Mouse (Mus musculus): ENCODE results near the gene Tlk1. TPM values are rescaled to one million over a fixed set of nuclear protein-coding genes. Genes with fewer than 3 reads are reported as not detected.
"Not testable (repeated sequence)": the region's sequence is repeated elsewhere in the genome, so short reads cannot be mapped to it uniquely, and the experiment has no call there.

Tlk1 gene
- total and polyA plus RNA-seq, 3 experiments, result 13.1 to 37.6 (median 17.4) TPM

- Histone ChIP-seq H3K27me3 (replicated peaks) (no peaks in the 10 kb centered on the region), H3K4me1 (ENCODE audit: control insufficient read depth in 1 of 2, insufficient read depth in 2 of 2) (peaks cover 0 to 24% of the 10 kb centered on the region in 2 experiments; a peak in 1 of 4 replicates)
- dilution Hi-C loops (cut with MboI; ENCODE audit: extremely low pct_ligation_motif_present, extremely low pct_unique_long_range_greater_than_20kb, low sequenced_read_pairs), result no loop called here
These were observed 15.6 kb downstream of the Tlk1 start for GRCm38 (mm10) chr2:70809921-70810320.

DNA sequence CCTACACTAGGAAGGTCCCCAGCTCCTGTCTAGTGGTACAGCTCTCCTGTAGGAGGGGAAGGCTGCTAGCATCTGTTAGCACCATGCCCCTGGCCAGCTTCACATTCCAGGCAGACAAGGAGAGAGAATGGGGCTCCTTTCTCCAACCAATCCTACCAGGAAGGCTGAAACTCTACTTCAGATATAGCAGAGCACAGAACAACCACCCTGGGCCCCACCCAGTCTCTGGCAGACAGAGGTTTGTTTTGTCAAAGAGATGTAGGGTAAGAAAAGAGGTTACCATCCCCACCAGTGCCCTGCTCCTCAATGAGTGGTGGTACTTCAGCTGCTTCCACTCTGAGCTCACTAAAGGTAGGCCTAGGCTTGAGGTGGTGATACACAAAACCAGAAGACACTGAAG is 16.8 kb downstream of the Tlk1 start:
- DNase-seq (ENCODE audit: extremely low read depth), result no peak
- Histone ChIP-seq H3K4me1 (ENCODE audit: control insufficient read depth in 1 of 2, insufficient read depth in 2 of 2) (peaks cover 0 to 19% of the 10 kb centered on the region in 2 experiments; a peak in 1 of 4 replicates), H3K9me3 (replicated peaks; ENCODE audit: low read length) (peaks cover 3% of the 10 kb centered on the region), H3K4me3 (replicated peaks in 1 of 3; ENCODE audit: low read depth in 2 of 3, low read length in 2 of 3, poor library complexity in 1 of 3) (no peak overlapping the region), H3K27me3 (replicated peaks) (no peaks in the 10 kb centered on the region), H3K36me3 (replicated peaks in 1 of 2; ENCODE audit: control insufficient read depth in 1 of 2, insufficient read depth in 1 of 2, low read length in 1 of 2) (peaks cover 4 to 12% of the 10 kb centered on the region in 2 experiments), H3K79me2 (replicated peaks; ENCODE audit: control insufficient read depth, extremely low read depth, insufficient read depth, poor library complexity, severe bottlenecking) (peaks cover 57% of the 10 kb centered on the region), H3K4me2 (ENCODE audit: insufficient read depth, low read depth, poor library complexity, severe bottlenecking) (no peak overlapping the region), H3K27ac (ENCODE audit: insufficient read depth, low read depth) (no peak overlapping the region), H3K9ac (ENCODE audit: insufficient read depth, low read depth) (no peak overlapping the region)
- dilution Hi-C loops (cut with MboI; ENCODE audit: extremely low pct_ligation_motif_present, extremely low pct_unique_long_range_greater_than_20kb, low sequenced_read_pairs) (no loop called here), in situ Hi-C loops (cut with MboI; ENCODE audit: low pct_ligation_motif_present, low pct_unique_long_range_greater_than_20kb, low sequenced_read_pairs) (loop anchor here (25.0 kb wide), 1 partner anchor 96 kb away; no protein-coding TSS in a partner anchor)
- no peak for TF ChIP-seq TCF12 (IDR thresholded peaks at IDR 0.05; ENCODE audit: low read depth, low read length)
- no peak for TF ChIP-seq MYC (IDR thresholded peaks at IDR 0.05; ENCODE audit: low read depth, low read length)
- TF ChIP-seq NRF1 (IDR thresholded peaks at IDR 0.05; ENCODE audit: low read depth, low read length), result no peak
- TF ChIP-seq MAFK (IDR thresholded peaks at IDR 0.05; ENCODE audit: insufficient replicate concordance, low read length), result no peak
- no peak for TF ChIP-seq JUND (conservative IDR thresholded peaks at IDR 0.05; ENCODE audit: low read depth, low read length)
- no peak for TF ChIP-seq PAX5 (IDR thresholded peaks at IDR 0.05; ENCODE audit: low read length)
- TF ChIP-seq POLR2AphosphoS2 (IDR thresholded peaks at IDR 0.05; ENCODE audit: low read depth, low read length), result no peak
- TF ChIP-seq ZKSCAN1 (IDR thresholded peaks at IDR 0.05; ENCODE audit: borderline replicate concordance, low read depth, low read length), result no peak
- TF ChIP-seq HCFC1 (IDR thresholded peaks at IDR 0.05; ENCODE audit: low read depth, low read length), result no peak
- TF ChIP-seq MAZ (IDR thresholded peaks at IDR 0.05; ENCODE audit: low read depth, low read length), result no peak
- TF ChIP-seq NELFE (IDR thresholded peaks at IDR 0.05; ENCODE audit: low read depth, low read length), result no peak
- no peak for TF ChIP-seq USF2 (conservative IDR thresholded peaks at IDR 0.05; ENCODE audit: low read depth, low read length)
- TF ChIP-seq SMC3 (IDR thresholded peaks at IDR 0.05; ENCODE audit: low read depth, low read length), result no peak

More at GRCm38 (mm10) chr2:70809921-70810320, 15.6 kb downstream of the Tlk1 start:
- Histone ChIP-seq H3K4me2 (ENCODE audit: insufficient read depth, low read depth, poor library complexity, severe bottlenecking) (no peak overlapping the region), H3K4me3 (replicated peaks in 1 of 3; ENCODE audit: low read depth in 2 of 3, low read length in 2 of 3, poor library complexity in 1 of 3) (no peak overlapping the region), H3K9ac (ENCODE audit: insufficient read depth, low read depth) (no peak overlapping the region), H3K79me2 (replicated peaks; ENCODE audit: control insufficient read depth, extremely low read depth, insufficient read depth, poor library complexity, severe bottlenecking) (peaks cover 64% of the 10 kb centered on the region), H3K27ac (ENCODE audit: insufficient read depth, low read depth) (no peak overlapping the region; the same call in 1 of the 2 replicates), H3K9me3 (replicated peaks; ENCODE audit: low read length) (peaks cover 1% of the 10 kb centered on the region), H3K36me3 (replicated peaks in 1 of 2; ENCODE audit: control insufficient read depth in 1 of 2, insufficient read depth in 1 of 2, low read length in 1 of 2) (peaks cover under 1 to 10% of the 10 kb centered on the region in 2 experiments)
- no peak for DNase-seq (ENCODE audit: extremely low read depth)
- no peak for TF ChIP-seq MAX (IDR thresholded peaks at IDR 0.05; ENCODE audit: low read length)
- no peak for TF ChIP-seq TBP (conservative IDR thresholded peaks at IDR 0.05; ENCODE audit: low read depth, low read length)
- TF ChIP-seq POLR2A (IDR thresholded peaks at IDR 0.05; ENCODE audit: low read depth, low read length), result no peak
- TF ChIP-seq MAFK (IDR thresholded peaks at IDR 0.05; ENCODE audit: insufficient replicate concordance, low read length), result no peak
- no peak for TF ChIP-seq ZMIZ1 (IDR thresholded peaks at IDR 0.05; ENCODE audit: low read depth, low read length)
- no peak for TF ChIP-seq MAZ (IDR thresholded peaks at IDR 0.05; ENCODE audit: low read depth, low read length)
- no peak for TF ChIP-seq NELFE (IDR thresholded peaks at IDR 0.05; ENCODE audit: low read depth, low read length)
- no peak for TF ChIP-seq TCF12 (IDR thresholded peaks at IDR 0.05; ENCODE audit: low read depth, low read length)
- TF ChIP-seq KAT2A (IDR thresholded peaks at IDR 0.05; ENCODE audit: insufficient replicate concordance, low read length), result no peak
- no peak for TF ChIP-seq RAD21 (IDR thresholded peaks at IDR 0.05; ENCODE audit: low read depth, low read length)
- no peak for TF ChIP-seq ZNF384 (IDR thresholded peaks at IDR 0.05; ENCODE audit: low read depth, low read length)
- TF ChIP-seq MXI1 (IDR thresholded peaks at IDR 0.05; ENCODE audit: low read depth, low read length), result no peak
- no peak for TF ChIP-seq PAX5 (IDR thresholded peaks at IDR 0.05; ENCODE audit: low read length)
- TF ChIP-seq IRF4 (IDR thresholded peaks at IDR 0.05; ENCODE audit: low read depth, low read length), result no peak
- no peak for TF ChIP-seq GABPA (IDR thresholded peaks at IDR 0.05; ENCODE audit: insufficient replicate concordance, low read depth, low read length)
- TF ChIP-seq USF1 (IDR thresholded peaks at IDR 0.05; ENCODE audit: low read depth, low read length), result no peak
- no peak for TF ChIP-seq E2F4 (IDR thresholded peaks at IDR 0.05; ENCODE audit: insufficient replicate concordance, low read depth, low read length)
- in situ Hi-C loops (cut with MboI; ENCODE audit: low pct_ligation_motif_present, low pct_unique_long_range_greater_than_20kb, low sequenced_read_pairs), result loop anchor here (25.0 kb wide), 1 partner anchor 98 kb away; no protein-coding TSS in a partner anchor

DNA sequence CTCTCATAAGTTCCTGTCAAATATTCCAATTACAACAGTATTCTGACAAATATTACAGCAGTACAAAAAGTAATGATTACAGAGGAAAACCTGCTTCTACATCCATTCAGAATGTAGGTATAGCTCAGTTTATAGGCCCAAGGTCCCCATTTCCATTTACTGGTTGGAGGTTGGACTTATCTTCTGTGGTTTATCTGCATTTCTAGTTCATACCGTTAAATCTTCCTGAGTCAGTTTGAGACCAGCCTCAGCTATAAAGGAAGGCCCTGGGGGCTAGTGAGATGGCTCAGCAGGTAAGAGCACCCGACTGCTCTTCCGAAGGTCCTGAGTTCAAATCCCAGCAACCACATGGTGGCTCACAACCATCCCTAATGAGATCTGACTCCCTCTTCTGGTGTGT is 17.9 kb downstream of the Tlk1 start:
- H3K4me2 ChIP-seq (ENCODE audit: insufficient read depth, low read depth, poor library complexity, severe bottlenecking); H3K27me3 ChIP-seq (replicated peaks); H3K9ac ChIP-seq (ENCODE audit: insufficient read depth, low read depth); H3K4me3 ChIP-seq (replicated peaks in 1 of 3; ENCODE audit: low read depth in 2 of 3, low read length in 2 of 3, poor library complexity in 1 of 3); H3K9me3 ChIP-seq (replicated peaks; ENCODE audit: low read length); dilution Hi-C loops (cut with MboI; ENCODE audit: extremely low pct_ligation_motif_present, extremely low pct_unique_long_range_greater_than_20kb, low sequenced_read_pairs); DNase-seq (ENCODE audit: extremely low read depth); H3K27ac ChIP-seq (ENCODE audit: insufficient read depth, low read depth): not testable (repeated sequence)
- Histone ChIP-seq H3K36me3 (replicated peaks in 1 of 2; ENCODE audit: control insufficient read depth in 1 of 2, insufficient read depth in 1 of 2, low read length in 1 of 2) (peaks cover 6 to 16% of the 10 kb centered on the region in 2 experiments), H3K4me1 (ENCODE audit: control insufficient read depth in 1 of 2, insufficient read depth in 2 of 2) (peaks cover 0 to 19% of the 10 kb centered on the region in 2 experiments; a peak in 1 of 4 replicates), H3K79me2 (replicated peaks; ENCODE audit: control insufficient read depth, extremely low read depth, insufficient read depth, poor library complexity, severe bottlenecking) (peaks cover 51% of the 10 kb centered on the region)
- in situ Hi-C loops (cut with MboI; ENCODE audit: low pct_ligation_motif_present, low pct_unique_long_range_greater_than_20kb, low sequenced_read_pairs), result loop anchor here (25.0 kb wide), 1 partner anchor 95 kb away; no protein-coding TSS in a partner anchor

All from CH12.LX (cell line).